Mouse (Mus musculus) layer of hippocampus, adult 18-20 months (tissue): ENCODE measurements at regions not wholly inside any gene's neighbourhood (a gene's known extent, or its start where the extent isn't known, plus 50 kb on each side); places are given as distances from the start of the nearest gene placed in this dataset.

ENCODE experiments used
- DNase-seq, 2 experiments: peaks; one replicate each; pipeline ENCODE4 v3.0.0; 2022; ENCODE audit warnings: low spot score in 2 of 2

- no peak for DNase-seq
These were observed 55.3 kb upstream of the Ccnd2 start for GRCm38 (mm10) chr6:127207308-127207707.

GRCm38 (mm10) chr6:127213355-127213754 is 61.4 kb upstream of the Ccnd2 start:
- no peak for DNase-seq

- DNase-seq, result no peak
These were observed 63.9 kb upstream of the Ccnd2 start for GRCm38 (mm10) chr6:127215915-127216314.

GRCm38 (mm10) chr6:127218634-127219445 is 66.8 kb upstream of the Ccnd2 start:
- DNase-seq, result peak in 1 of 2 experiments; percentile 6

GRCm38 (mm10) chr6:127219446-127219802 is 67.4 kb upstream of the Ccnd2 start:
- no peak for DNase-seq

- no peak for DNase-seq
These were observed 74.4 kb upstream of the Ccnd2 start for GRCm38 (mm10) chr6:127226242-127226983.

GRCm38 (mm10) chr6:127236510-127237109 is 84.6 kb upstream of the Ccnd2 start:
- no peak for DNase-seq

GRCm38 (mm10) chr6:127237168-127237567 is 85.2 kb upstream of the Ccnd2 start:
- DNase-seq, result no peak

- DNase-seq, result no peak
These were observed 87.8 kb upstream of the Ccnd2 start for GRCm38 (mm10) chr6:127239529-127240471.

GRCm38 (mm10) chr6:127240472-127241375 is 88.7 kb upstream of the Ccnd2 start:
- DNase-seq, result no peak

GRCm38 (mm10) chr6:127241693-127242425 is 89.9 kb upstream of the Ccnd2 start:
- no peak for DNase-seq

- no peak for DNase-seq
These were observed 91.0 kb upstream of the Ccnd2 start for GRCm38 (mm10) chr6:127243032-127243431.

- DNase-seq, result no peak
These were observed 93.9 kb upstream of the Ccnd2 start for GRCm38 (mm10) chr6:127245814-127246440.

GRCm38 (mm10) chr6:127246730-127247129 is 94.7 kb upstream of the Ccnd2 start:
- no peak for DNase-seq

GRCm38 (mm10) chr6:127247343-127247742 is 95.3 kb upstream of the Ccnd2 start:
- no peak for DNase-seq

- no peak for DNase-seq
These were observed 98.3 kb upstream of the Ccnd2 start for GRCm38 (mm10) chr6:127250181-127250873.

GRCm38 (mm10) chr6:127250874-127251670 is 99.1 kb upstream of the Ccnd2 start:
- DNase-seq, result no peak

- DNase-seq, result no peak
These were observed 99.6 kb upstream of the Ccnd2 start for GRCm38 (mm10) chr6:127251671-127251985.
